Mouse (Mus musculus) G1E (cell line): Measurements from ENCODE around the gene Gpc6.

ENCODE experiments used
- CTCF ChIP-seq: IDR thresholded peaks from 2 replicates; pipeline ENCODE4 v1.5.1; 2012; ENCODE audit warnings: low read depth, low read length, inconsistent platforms, mixed read lengths
- POLR2AphosphoS5 ChIP-seq: IDR thresholded peaks from 2 replicates; pipeline ENCODE4 v1.6.1; 2012; ENCODE audit warnings: low read depth, low read length, inconsistent platforms; ENCODE audit not compliant: insufficient replicate concordance

DNA sequence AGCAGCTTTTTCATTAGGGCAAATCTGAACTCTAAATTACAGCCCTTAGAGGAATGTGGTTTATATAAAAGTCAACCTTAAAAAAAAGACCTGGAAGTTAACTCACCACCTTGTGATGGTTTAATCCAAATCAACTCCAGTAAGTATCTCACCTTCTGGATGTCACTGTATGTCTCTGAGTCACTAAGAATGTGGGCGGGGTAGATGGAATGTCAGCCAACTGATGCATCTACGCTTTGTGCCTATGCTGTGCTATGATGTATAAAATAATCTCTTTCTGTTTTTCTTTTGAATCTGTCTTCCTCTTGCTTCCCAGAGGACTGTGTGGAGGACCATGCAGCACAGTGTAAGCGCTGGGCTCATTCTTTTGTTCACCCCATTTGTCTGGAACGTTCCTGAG is 966.9 kb downstream of the Gpc6 start:
- TF ChIP-seq CTCF: no peak
- TF ChIP-seq POLR2AphosphoS5: no peak
